Mouse (Mus musculus): Measurements from ENCODE around the gene AL607142.1. TPM values are rescaled to one million over a fixed set of nuclear protein-coding genes. Genes with fewer than 3 reads are reported as not detected.

Gene AL607142.1
- total RNA-seq, 1 experiment = not detected

- TF ChIP-seq ZNF384 (IDR thresholded peaks at IDR 0.05; ENCODE audit: low read depth, low read length) = no peak
- TF ChIP-seq ZC3H11A (IDR thresholded peaks at IDR 0.05; ENCODE audit: borderline replicate concordance, low read depth, low read length) = no peak
- no peak for TF ChIP-seq MAFK (IDR thresholded peaks at IDR 0.05; ENCODE audit: insufficient read depth, low read depth, low read length)
- TF ChIP-seq HCFC1 (IDR thresholded peaks at IDR 0.05; ENCODE audit: borderline replicate concordance, insufficient read depth, low read length) = no peak
- TF ChIP-seq CHD2 (IDR thresholded peaks at IDR 0.05; ENCODE audit: low read depth, low read length) = no peak
- in situ Hi-C loops (cut with MboI; ENCODE audit: low sequenced_read_pairs in 2 of 2, unreplicated experiment in 2 of 2) = no loop called here
- DNase-seq (ENCODE audit: low read depth, low spot score) = no peak
These were observed 1.3 kb upstream of the AL607142.1 start for GRCm38 (mm10) chr4:120063353-120064124.

GRCm38 (mm10) chr4:120066841-120067591, 2.2 kb downstream of the AL607142.1 start:
- H3K27ac ChIP-seq (ENCODE audit: insufficient read depth, low read depth, low read length, poor library complexity, severe bottlenecking) = no peak overlapping the region
- no peaks in the 10 kb centered on the region for H3K4me1 ChIP-seq (ENCODE audit: control insufficient read depth in 2 of 2, insufficient read depth in 2 of 2, low read length in 2 of 2, poor library complexity in 1 of 2)
- no peaks in the 10 kb centered on the region for H3K36me3 ChIP-seq (ENCODE audit: control insufficient read depth, insufficient read depth, low read length, poor library complexity, severe bottlenecking)
- TF ChIP-seq ZNF384 (IDR thresholded peaks at IDR 0.05; ENCODE audit: low read depth, low read length) = no peak
- TF ChIP-seq ZC3H11A (IDR thresholded peaks at IDR 0.05; ENCODE audit: borderline replicate concordance, low read depth, low read length) = no peak
- TF ChIP-seq MAFK (IDR thresholded peaks at IDR 0.05; ENCODE audit: insufficient read depth, low read depth, low read length) = no peak
- H3K9me3 ChIP-seq (ENCODE audit: control insufficient read depth, insufficient read depth, low read depth, low read length) = no peaks in the 10 kb centered on the region
- no peak overlapping the region for H3K4me3 ChIP-seq (ENCODE audit: insufficient read depth in 1 of 2, low read depth in 1 of 2, low read length in 2 of 2, poor library complexity in 1 of 2, severe bottlenecking in 1 of 2)
- H3K9ac ChIP-seq (ENCODE audit: insufficient read depth, low read depth, low read length, poor library complexity, severe bottlenecking) = no peak overlapping the region
- in situ Hi-C loops (cut with MboI; ENCODE audit: low sequenced_read_pairs in 2 of 2, unreplicated experiment in 2 of 2) = no loop called here
- DNase-seq (ENCODE audit: low read depth, low spot score) = no peak

More at GRCm38 (mm10) chr4:120063353-120064124, 1.3 kb upstream of the AL607142.1 start:
- Histone ChIP-seq H3K36me3 (ENCODE audit: control insufficient read depth, insufficient read depth, low read length, poor library complexity, severe bottlenecking) (no peaks in the 10 kb centered on the region), H3K9me3 (ENCODE audit: control insufficient read depth, insufficient read depth, low read depth, low read length) (no peaks in the 10 kb centered on the region), H3K4me3 (ENCODE audit: insufficient read depth in 1 of 2, low read depth in 1 of 2, low read length in 2 of 2, poor library complexity in 1 of 2, severe bottlenecking in 1 of 2) (no peak overlapping the region), H3K9ac (ENCODE audit: insufficient read depth, low read depth, low read length, poor library complexity, severe bottlenecking) (no peak overlapping the region), H3K27ac (ENCODE audit: insufficient read depth, low read depth, low read length, poor library complexity, severe bottlenecking) (no peak overlapping the region; the same call in 1 of the 2 replicates), H3K4me1 (ENCODE audit: control insufficient read depth in 2 of 2, insufficient read depth in 2 of 2, low read length in 2 of 2, poor library complexity in 1 of 2) (no peaks in the 10 kb centered on the region)

- Histone ChIP-seq H3K4me1 (ENCODE audit: control insufficient read depth in 2 of 2, insufficient read depth in 2 of 2, low read length in 2 of 2, poor library complexity in 1 of 2) (no peaks in the 10 kb centered on the region), H3K27ac (ENCODE audit: insufficient read depth, low read depth, low read length, poor library complexity, severe bottlenecking) (no peak overlapping the region), H3K9me3 (ENCODE audit: control insufficient read depth, insufficient read depth, low read depth, low read length) (no peaks in the 10 kb centered on the region), H3K36me3 (ENCODE audit: control insufficient read depth, insufficient read depth, low read length, poor library complexity, severe bottlenecking) (no peaks in the 10 kb centered on the region), H3K4me3 (ENCODE audit: insufficient read depth in 1 of 2, low read depth in 1 of 2, low read length in 2 of 2, poor library complexity in 1 of 2, severe bottlenecking in 1 of 2) (no peak overlapping the region), H3K9ac (ENCODE audit: insufficient read depth, low read depth, low read length, poor library complexity, severe bottlenecking) (no peak overlapping the region)
- TF ChIP-seq MAFK (IDR thresholded peaks at IDR 0.05; ENCODE audit: insufficient read depth, low read depth, low read length) (no peak), HCFC1 (IDR thresholded peaks at IDR 0.05; ENCODE audit: borderline replicate concordance, insufficient read depth, low read length) (no peak), CHD2 (IDR thresholded peaks at IDR 0.05; ENCODE audit: low read depth, low read length) (no peak), ZC3H11A (IDR thresholded peaks at IDR 0.05; ENCODE audit: borderline replicate concordance, low read depth, low read length) (no peak), ZNF384 (IDR thresholded peaks at IDR 0.05; ENCODE audit: low read depth, low read length) (no peak)
- in situ Hi-C loops (cut with MboI; ENCODE audit: low sequenced_read_pairs in 2 of 2, unreplicated experiment in 2 of 2) = no loop called here
- DNase-seq (ENCODE audit: low read depth, low spot score) = no peak
These were observed 2.9 kb downstream of the AL607142.1 start for GRCm38 (mm10) chr4:120067592-120068235.

- no peaks in the 10 kb centered on the region for H3K9me3 ChIP-seq (ENCODE audit: control insufficient read depth, insufficient read depth, low read depth, low read length)
- no peak overlapping the region for H3K27ac ChIP-seq (ENCODE audit: insufficient read depth, low read depth, low read length, poor library complexity, severe bottlenecking)
- DNase-seq (ENCODE audit: low read depth, low spot score) = no peak
- H3K4me3 ChIP-seq (ENCODE audit: insufficient read depth in 1 of 2, low read depth in 1 of 2, low read length in 2 of 2, poor library complexity in 1 of 2, severe bottlenecking in 1 of 2) = no peak overlapping the region
- in situ Hi-C loops (cut with MboI; ENCODE audit: low sequenced_read_pairs in 2 of 2, unreplicated experiment in 2 of 2) = no loop called here
- no peaks in the 10 kb centered on the region for H3K36me3 ChIP-seq (ENCODE audit: control insufficient read depth, insufficient read depth, low read length, poor library complexity, severe bottlenecking)
- H3K4me1 ChIP-seq (ENCODE audit: control insufficient read depth in 2 of 2, insufficient read depth in 2 of 2, low read length in 2 of 2, poor library complexity in 1 of 2) = peaks cover 0 to 1% of the 10 kb centered on the region in 2 experiments; a peak in 1 of 4 replicates
- TF ChIP-seq CHD2 (IDR thresholded peaks at IDR 0.05; ENCODE audit: low read depth, low read length) (no peak), ZNF384 (IDR thresholded peaks at IDR 0.05; ENCODE audit: low read depth, low read length) (no peak), HCFC1 (IDR thresholded peaks at IDR 0.05; ENCODE audit: borderline replicate concordance, insufficient read depth, low read length) (no peak), MAFK (IDR thresholded peaks at IDR 0.05; ENCODE audit: insufficient read depth, low read depth, low read length) (no peak), ZC3H11A (IDR thresholded peaks at IDR 0.05; ENCODE audit: borderline replicate concordance, low read depth, low read length) (no peak)
- H3K9ac ChIP-seq (ENCODE audit: insufficient read depth, low read depth, low read length, poor library complexity, severe bottlenecking) = no peak overlapping the region
These were observed 4.2 kb downstream of the AL607142.1 start for GRCm38 (mm10) chr4:120068883-120069581.

Data from ES-E14 (cell line).